Mouse (Mus musculus) hindbrain, embryonic 11.5 days (tissue): ENCODE results near the gene Nbea. TPM values are rescaled to one million over a fixed set of nuclear protein-coding genes. Genes with fewer than 3 reads are reported as not detected.
"Not testable (repeated sequence)": the region's sequence is repeated elsewhere in the genome, so short reads cannot be mapped to it uniquely, and the experiment has no call there.

ENCODE experiments used
- ATAC-seq: fragments of 200-750 bp; cut with Nextera tagmentation; 2 replicates; pipeline ENCODE4 v1.8.0; 2017; ENCODE audit warnings: mild to moderate bottlenecking, moderate TSS enrichment, moderate library complexity; ENCODE audit not compliant: low FRiP score
- DNase-seq: peaks from one replicate; pipeline ENCODE4 v3.0.0-alpha.2; 2015; ENCODE audit warnings: low spot score
- H3K27ac ChIP-seq: fragments of 300-500 bp; sonication (generic); 2 replicates; pipeline ENCODE4 v1.5.1; 2014; ENCODE audit warnings: mild to moderate bottlenecking, low read depth, low read length
- H3K27me3 ChIP-seq: fragments of 300-500 bp; sonication (generic); 2 replicates; pipeline ENCODE4 v1.6.1; 2014; ENCODE audit warnings: mild to moderate bottlenecking, low read length, moderate library complexity, mixed read lengths; ENCODE audit not compliant: control insufficient read depth, insufficient read depth
- H3K36me3 ChIP-seq: fragments of 300-500 bp; sonication (generic); 2 replicates; pipeline ENCODE4 v1.6.1; 2014; ENCODE audit warnings: mild to moderate bottlenecking, low read length, moderate library complexity, mixed read lengths; ENCODE audit not compliant: control insufficient read depth, insufficient read depth
- H3K4me1 ChIP-seq: fragments of 300-500 bp; sonication (generic); replicated peaks from 2 replicates; pipeline ENCODE4 v1.6.1; 2014; ENCODE audit warnings: low read length, mixed read lengths; ENCODE audit not compliant: control insufficient read depth, insufficient read depth
- H3K4me2 ChIP-seq: fragments of 300-500 bp; sonication (generic); replicated peaks from 2 replicates; pipeline ENCODE4 v1.6.1; 2014; ENCODE audit warnings: mild to moderate bottlenecking, low read depth, low read length
- H3K4me3 ChIP-seq: fragments of 300-500 bp; sonication (generic); 2 replicates; pipeline ENCODE4 v1.5.1; 2014; ENCODE audit warnings: low read depth, low read length
- H3K9ac ChIP-seq: fragments of 300-500 bp; sonication (generic); 2 replicates; pipeline ENCODE4 v1.6.1; 2014; ENCODE audit warnings: low read depth, low read length
- H3K9me3 ChIP-seq: fragments of 300-500 bp; sonication (generic); 2 replicates; pipeline ENCODE4 v1.6.1; 2016; ENCODE audit warnings: low read length; ENCODE audit not compliant: control insufficient read depth
- WGBS: fragments of 180-500 bp; shearing (Covaris S2); extraction: QIAGEN DNeasy Blood & Tissue Kit; methylation state at CpG from one replicate; pipeline ENCODE4 v1.1.7; 2014; 5-methylcytosine and 5-hydroxymethylcytosine counted together
- polyA plus RNA-seq: library from polyadenylated mRNA; unstranded; fragments of >200 nt; fragmentation: Nextera tagmentation; extraction: Ambion mirVana; gene quantifications from 2 replicates; pipeline ENCODE4 v1.2.1, GENCODE M21; 2014

Nbea gene
- polyA plus RNA-seq, 1 experiment from 2014 or later, result 34.1 TPM

DNA sequence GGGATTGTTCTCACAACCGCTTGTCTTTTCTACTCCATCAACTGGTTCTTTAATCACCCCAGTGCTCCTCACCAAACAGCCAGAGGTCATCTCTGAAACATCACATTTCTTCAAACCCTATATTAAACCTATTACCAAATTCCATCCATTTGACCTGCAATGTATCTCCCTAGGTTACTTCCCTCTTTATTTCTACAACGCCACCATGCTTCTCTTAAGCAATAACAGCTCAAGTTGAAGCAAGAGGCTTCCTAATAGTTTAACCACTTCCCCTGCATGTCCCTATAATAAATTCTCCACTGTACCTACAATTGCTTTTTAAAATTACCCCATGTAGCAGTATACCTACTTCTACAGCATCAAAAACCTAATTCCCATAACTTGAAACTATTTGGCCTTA lies 205.1 kb downstream of the Nbea start:
- no peak overlapping the region for H3K27ac ChIP-seq
- no peak overlapping the region for H3K4me3 ChIP-seq
- no peaks in the 10 kb centered on the region for H3K9me3 ChIP-seq
- ATAC-seq (no peak), DNase-seq (no peak)
- no peaks in the 10 kb centered on the region for H3K4me1 ChIP-seq
- H3K36me3 ChIP-seq, result no peaks in the 10 kb centered on the region
- 98% methylated on average over 2 of the region's 2 CpGs for WGBS
- no peak overlapping the region for H3K9ac ChIP-seq
- H3K27me3 ChIP-seq, result no peaks in the 10 kb centered on the region
- no peak overlapping the region for H3K4me2 ChIP-seq

DNA sequence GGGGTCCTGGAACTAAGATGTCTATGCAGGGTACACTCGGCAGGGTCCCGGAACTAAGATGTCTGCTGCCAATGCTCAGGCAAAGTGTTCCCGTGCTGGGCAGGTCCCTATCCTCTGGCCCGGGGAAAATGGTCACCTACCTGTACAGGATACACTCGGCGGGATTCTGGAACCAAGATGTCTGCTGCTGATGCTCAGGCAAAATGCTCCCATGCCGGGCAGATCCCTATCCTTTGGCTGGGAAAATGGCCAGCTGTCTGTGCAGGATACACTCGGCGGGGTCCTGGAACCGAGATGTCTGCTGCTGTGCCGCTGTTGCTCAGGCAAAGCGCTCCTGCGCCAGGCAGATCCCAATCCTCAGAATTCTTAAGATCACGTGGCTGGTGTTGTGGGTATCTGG lies 206.5 kb downstream of the Nbea start:
- not testable (repeated sequence) for H3K4me1 ChIP-seq, DNase-seq, H3K9ac ChIP-seq, H3K4me2 ChIP-seq, ATAC-seq, H3K4me3 ChIP-seq, H3K27me3 ChIP-seq, H3K9me3 ChIP-seq, H3K27ac ChIP-seq, H3K36me3 ChIP-seq
- WGBS, result 94% methylated on average over 14 of the region's 14 CpGs

DNA sequence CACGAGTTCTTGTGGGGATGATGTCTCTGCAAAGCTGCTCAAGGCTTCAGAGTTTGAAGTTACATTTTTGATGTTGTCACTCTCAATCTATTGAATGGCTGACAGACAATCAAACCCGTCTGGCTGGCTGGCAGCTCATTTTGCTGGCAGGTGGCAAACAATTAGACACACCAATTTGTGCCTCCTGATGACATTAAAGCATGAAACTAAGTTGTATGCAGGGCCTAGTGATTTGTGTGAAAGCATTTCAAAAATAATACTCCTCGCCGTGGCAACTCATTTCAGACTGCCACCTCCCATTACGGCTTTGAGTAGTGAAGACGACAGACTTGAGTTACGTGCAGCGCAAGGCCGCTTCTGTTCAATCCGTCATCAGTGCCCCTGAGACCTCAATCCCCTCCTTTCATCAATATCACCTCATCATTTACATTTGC lies 217.8 kb downstream of the Nbea start:
- no peak overlapping the region for H3K4me3 ChIP-seq
- ATAC-seq (peak; percentile 87), DNase-seq (peak; percentile 48)
- H3K27me3 ChIP-seq, result no peaks in the 10 kb centered on the region
- no peak overlapping the region for H3K4me2 ChIP-seq
- no peak overlapping the region for H3K9ac ChIP-seq
- no peak overlapping the region for H3K27ac ChIP-seq
- no peaks in the 10 kb centered on the region for H3K4me1 ChIP-seq
- H3K36me3 ChIP-seq, result no peaks in the 10 kb centered on the region
- no peaks in the 10 kb centered on the region for H3K9me3 ChIP-seq
- WGBS, result 38% methylated on average over 10 of the region's 10 CpGs

DNA sequence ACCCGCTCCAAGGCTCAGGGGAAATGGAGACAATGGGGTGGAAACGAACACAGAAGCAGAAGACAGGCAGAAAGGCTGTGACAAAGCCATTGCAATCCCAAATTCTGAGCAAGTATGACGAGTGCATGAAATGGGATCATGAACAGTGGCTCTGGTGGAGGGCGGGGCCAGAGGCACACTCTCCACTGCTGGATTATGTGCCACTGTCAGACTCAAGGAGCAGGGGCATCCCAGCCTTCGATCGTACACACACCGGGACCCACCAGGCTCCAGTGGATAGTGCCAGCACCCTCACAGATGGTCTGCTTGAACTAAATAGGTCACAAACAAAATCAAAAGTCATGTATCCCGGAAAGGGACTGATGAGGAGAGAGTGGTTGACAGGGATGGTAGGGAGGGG lies 220.5 kb downstream of the Nbea start:
- peak; percentile 59; the same call in 1 of the 2 replicates for ATAC-seq

DNA sequence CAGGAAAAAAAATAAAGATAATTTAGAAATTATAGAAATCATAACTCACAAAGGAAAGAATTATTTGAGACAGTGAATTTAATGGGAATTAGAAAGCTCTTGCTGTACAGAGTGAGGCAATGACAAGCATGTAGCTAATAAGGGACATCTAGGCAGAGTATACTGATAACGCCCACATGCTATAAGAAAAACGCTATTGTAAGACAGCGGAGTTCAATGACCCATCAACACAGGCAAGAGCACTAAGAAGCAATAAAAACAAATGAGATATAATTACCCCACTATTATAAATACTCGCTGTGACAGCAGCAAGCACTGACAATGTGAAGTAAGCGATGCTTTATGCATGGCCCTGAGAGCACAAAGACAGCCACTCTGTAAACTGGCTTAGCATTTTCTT lies 233.5 kb downstream of the Nbea start:
- Histone ChIP-seq H3K4me1 (no peaks in the 10 kb centered on the region), H3K4me3 (no peak overlapping the region), H3K9me3 (no peaks in the 10 kb centered on the region), H3K36me3 (no peaks in the 10 kb centered on the region), H3K4me2 (no peak overlapping the region), H3K27ac (no peak overlapping the region), H3K27me3 (no peaks in the 10 kb centered on the region), H3K9ac (no peak overlapping the region)
- DNase-seq (no peak), ATAC-seq (no peak)
- 89% methylated on average over 5 of the region's 5 CpGs for WGBS

More for the DNA sequence above, 220.5 kb downstream of the Nbea start:
- Histone ChIP-seq H3K4me2 (no peak overlapping the region), H3K9ac (no peak overlapping the region), H3K4me1 (no peaks in the 10 kb centered on the region), H3K9me3 (no peaks in the 10 kb centered on the region), H3K27me3 (no peaks in the 10 kb centered on the region), H3K4me3 (no peak overlapping the region), H3K27ac (no peak overlapping the region), H3K36me3 (no peaks in the 10 kb centered on the region)
- 85% methylated on average over 8 of the region's 8 CpGs for WGBS
- DNase-seq, result no peak

DNA sequence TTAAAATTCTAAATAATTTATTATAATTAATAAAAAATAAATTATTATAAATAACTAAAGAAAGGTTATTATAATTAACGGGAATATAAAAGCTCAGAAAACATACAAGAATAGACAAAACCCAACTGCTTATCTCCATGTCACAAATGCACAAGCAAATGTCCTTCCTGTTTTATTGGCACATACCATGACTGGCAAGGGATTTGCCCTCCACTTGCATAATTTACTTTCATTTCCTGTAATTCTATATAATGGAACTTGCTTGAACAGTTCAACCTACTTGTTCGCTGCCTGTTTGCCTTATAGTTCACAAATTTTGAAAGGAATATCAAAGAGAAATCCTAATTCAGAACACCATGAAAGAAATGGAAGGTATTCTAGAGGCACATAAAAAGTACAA lies 234.4 kb downstream of the Nbea start:
- Histone ChIP-seq H3K36me3 (no peaks in the 10 kb centered on the region), H3K27ac (no peak overlapping the region), H3K9me3 (no peaks in the 10 kb centered on the region), H3K27me3 (no peaks in the 10 kb centered on the region), H3K4me1 (no peaks in the 10 kb centered on the region), H3K4me2 (no peak overlapping the region), H3K4me3 (no peak overlapping the region), H3K9ac (no peak overlapping the region)
- 99% methylated on average over 2 of the region's 2 CpGs for WGBS
- ATAC-seq (no peak), DNase-seq (no peak)

DNA sequence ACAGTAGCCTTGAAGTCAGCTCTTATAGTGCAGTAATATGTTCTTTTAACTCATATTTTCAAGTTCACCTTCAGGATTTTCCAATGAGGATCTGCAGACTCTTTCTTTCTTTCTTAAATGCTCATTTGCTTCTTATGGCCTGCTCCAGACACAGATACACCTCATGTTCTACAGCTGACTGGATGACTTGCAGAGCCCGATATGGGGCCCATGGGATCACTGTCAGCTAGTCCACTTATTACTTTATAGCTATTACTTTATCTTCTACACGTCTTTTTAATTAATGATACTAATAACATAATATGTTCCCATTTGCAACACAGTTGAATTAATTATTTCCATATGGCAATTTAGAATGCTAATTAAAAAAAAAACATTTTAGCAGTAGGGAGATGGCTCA lies 256.2 kb downstream of the Nbea start:
- Histone ChIP-seq H3K4me1 (no peaks in the 10 kb centered on the region), H3K36me3 (peaks cover 5% of the 10 kb centered on the region; the same call in 1 of the 2 replicates), H3K4me2 (no peak overlapping the region), H3K9me3 (no peaks in the 10 kb centered on the region), H3K27me3 (no peaks in the 10 kb centered on the region), H3K9ac (no peak overlapping the region), H3K4me3 (no peak overlapping the region), H3K27ac (no peak overlapping the region)
- ATAC-seq, result no peak
- no peak for DNase-seq
- 91% methylated on average over 2 of the region's 2 CpGs for WGBS

DNA sequence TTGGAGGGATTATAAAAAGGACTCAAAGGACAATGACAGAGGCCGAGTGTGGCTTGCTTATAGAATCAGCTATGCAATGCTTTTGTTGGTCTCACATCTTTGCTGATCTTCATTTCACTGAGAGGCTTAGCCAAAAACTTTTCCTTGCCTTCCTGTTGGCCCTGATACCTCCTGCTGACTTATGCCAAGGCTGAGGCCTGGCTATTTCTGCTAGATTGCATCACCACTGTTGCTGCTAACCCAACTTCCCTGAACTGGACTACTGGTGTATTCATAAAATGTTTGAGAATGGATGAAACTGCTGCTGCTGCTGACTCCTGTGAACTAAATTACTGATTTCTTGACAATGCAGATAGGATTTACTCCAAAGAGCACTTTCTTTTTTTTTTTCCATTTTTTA lies 274.2 kb downstream of the Nbea start:
- Histone ChIP-seq H3K4me2 (no peak overlapping the region), H3K9ac (no peak overlapping the region), H3K4me3 (no peak overlapping the region), H3K4me1 (no peaks in the 10 kb centered on the region), H3K27me3 (no peaks in the 10 kb centered on the region), H3K36me3 (no peaks in the 10 kb centered on the region), H3K27ac (no peak overlapping the region), H3K9me3 (no peaks in the 10 kb centered on the region)
- DNase-seq (no peak), ATAC-seq (no peak)
- 80% methylated on average over 1 of the region's 1 CpGs for WGBS

DNA sequence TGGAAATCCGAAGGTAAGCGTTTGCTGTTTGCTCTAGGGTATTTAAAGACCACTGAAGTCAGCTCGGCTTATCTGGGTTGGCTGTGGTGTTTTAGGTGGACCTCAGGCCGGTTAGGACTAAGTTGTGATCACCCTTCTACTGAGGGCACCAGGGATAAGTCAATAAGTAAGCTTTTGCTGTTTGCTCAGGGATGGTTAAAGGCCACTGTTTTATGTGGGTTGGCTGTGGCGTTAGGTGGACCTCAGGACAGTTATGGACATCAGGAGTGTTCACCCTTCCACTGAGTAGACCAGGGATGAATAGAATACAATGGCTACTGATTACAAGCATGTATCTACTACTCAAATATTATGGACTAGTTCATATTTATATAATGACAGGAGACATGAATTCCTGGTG lies 292.9 kb downstream of the Nbea start:
- H3K27ac ChIP-seq, result no peak overlapping the region
- H3K4me1 ChIP-seq, result no peaks in the 10 kb centered on the region
- H3K4me3 ChIP-seq, result no peak overlapping the region
- H3K36me3 ChIP-seq, result no peaks in the 10 kb centered on the region
- no peaks in the 10 kb centered on the region for H3K27me3 ChIP-seq
- H3K9ac ChIP-seq, result no peak overlapping the region
- 94% methylated on average over 5 of the region's 5 CpGs for WGBS
- no peak for ATAC-seq
- no peaks in the 10 kb centered on the region for H3K9me3 ChIP-seq
- DNase-seq, result no peak
- H3K4me2 ChIP-seq, result no peak overlapping the region
